Mouse (Mus musculus) cerebellum, adult 11 months (tissue): ENCODE measurements around the gene Ccdc172.

Source experiments
- DNase-seq: peaks from one replicate; pipeline ENCODE4 v3.0.0; 2022

Ccdc172 gene

GRCm38 (mm10) chr19:58572429-58573071 lies 60.8 kb downstream of the Ccdc172 start:
- no peak for DNase-seq

- no peak for DNase-seq
Observed at GRCm38 (mm10) chr19:58573072-58573438, 61.3 kb downstream of the Ccdc172 start.

GRCm38 (mm10) chr19:58582018-58582417 lies 70.2 kb downstream of the Ccdc172 start:
- no peak for DNase-seq

GRCm38 (mm10) chr19:58582956-58583355 lies 71.2 kb downstream of the Ccdc172 start:
- no peak for DNase-seq

GRCm38 (mm10) chr19:58586046-58586445 lies 74.3 kb downstream of the Ccdc172 start:
- DNase-seq = no peak

- DNase-seq = no peak
Observed at GRCm38 (mm10) chr19:58590251-58590936, 78.6 kb downstream of the Ccdc172 start.

- DNase-seq = no peak
Observed at GRCm38 (mm10) chr19:58600381-58600780, 88.6 kb downstream of the Ccdc172 start.
